Comparison of ENCODE assay signal across 25 mouse cellular contexts in the genomic region with DNA sequence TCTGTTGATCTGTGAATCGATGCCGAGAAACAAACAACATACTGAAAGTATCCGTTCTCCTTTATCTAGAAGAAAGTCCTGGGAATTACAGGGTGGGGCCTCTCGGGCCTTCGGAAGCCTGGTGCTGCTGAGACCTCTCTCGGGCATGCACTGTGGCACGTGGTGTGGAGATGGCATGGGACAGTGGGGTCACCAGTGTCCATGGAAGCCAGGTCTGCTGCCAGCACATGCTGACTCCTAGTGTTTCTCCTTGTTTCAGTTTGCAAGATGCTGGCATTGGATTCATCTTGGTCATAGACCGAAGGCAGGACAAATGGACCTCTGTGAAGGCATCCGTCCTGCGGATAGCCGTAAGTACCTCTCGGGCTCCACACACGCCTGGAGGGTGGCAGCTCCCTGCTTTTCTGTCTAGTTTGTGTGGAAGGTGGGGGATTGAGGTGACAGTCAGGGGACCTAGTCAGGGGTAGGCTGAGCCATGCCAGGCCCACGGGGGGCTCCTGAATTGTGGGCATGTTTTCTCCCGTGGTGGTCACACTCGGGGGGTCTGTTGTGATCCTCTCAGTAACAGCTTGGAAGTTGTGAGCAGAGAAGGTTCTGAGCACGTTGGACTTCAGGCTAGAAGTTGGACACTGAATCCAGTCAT. TPM values are rescaled to one million over a fixed set of nuclear protein-coding genes. Genes with fewer than 3 reads are reported as not detected.
DNase-seq lines count a peak whose midpoint lies in the region; ATAC-seq lines count a peak whose summit lies in the region.
"Had no signal": no experiment of that assay in that cellular context is flagged by ENCODE, and none has a peak within 500 bp of the region (broad histone marks: within the 10 kb centered on the region; RNA-seq: fewer than 3 reads in every experiment).

No protein-coding gene starts in this region.

- intact Hi-C loops in left cerebral cortex, postnatal 25 days (cut with DNase I), result loop anchor here (1.0 to 2.0 kb wide), 4 partner anchors 38 to 121 kb away; partner anchors contain the start of genes Cul4a and Pcid2

- no peaks in the 10 kb centered on the region for H3K27me3 ChIP-seq in forebrain, embryonic 11.5 days (ENCODE audit: control insufficient read depth, insufficient read depth, low read length)
- H3K27me3 ChIP-seq: embryonic facial prominence, embryonic 13.5 days; intestine, embryonic 15.5 days; limb, embryonic 15.5 days; midbrain, embryonic 13.5 days; neural tube, embryonic 12.5 days had no signal

- H3K9me3 ChIP-seq in forebrain, embryonic 11.5 days (ENCODE audit: control insufficient read depth, low read length), result no peaks in the 10 kb centered on the region
- H3K9me3 ChIP-seq: embryonic facial prominence, embryonic 13.5 days; intestine, embryonic 15.5 days; limb, embryonic 15.5 days had no signal

- no peak for ATAC-seq in cerebellum, adult (ENCODE audit: insufficient number of reproducible peaks, low FRiP score, low TSS enrichment)
- no peak for ATAC-seq in forebrain, embryonic 11.5 days (replicated peaks; ENCODE audit: low FRiP score)
- ATAC-seq: intestine, embryonic 15.5 days had no signal

- WGBS in forebrain, embryonic 11.5 days, result 93% methylated on average over 17 of the region's 17 CpGs

- no peak overlapping the region for H3K9ac ChIP-seq in forebrain, embryonic 11.5 days (ENCODE audit: low read length)
- H3K9ac ChIP-seq: embryonic facial prominence, embryonic 13.5 days; intestine, embryonic 15.5 days; limb, embryonic 15.5 days; midbrain, embryonic 13.5 days; neural tube, embryonic 12.5 days had no signal

- H3K27ac ChIP-seq in forebrain, embryonic 11.5 days (ENCODE audit: low read depth, low read length), result no peak overlapping the region
- H3K27ac ChIP-seq: embryonic facial prominence, embryonic 13.5 days; hindbrain, embryonic 10.5 days; intestine, embryonic 15.5 days; limb, embryonic 15.5 days; midbrain, embryonic 13.5 days; neural tube, embryonic 12.5 days had no signal

- H3K4me2 ChIP-seq in forebrain, embryonic 11.5 days (ENCODE audit: low read depth, low read length, severe bottlenecking), result no peak overlapping the region
- H3K4me2 ChIP-seq: embryonic facial prominence, embryonic 13.5 days; heart, embryonic 11.5 days; intestine, embryonic 15.5 days; limb, embryonic 15.5 days; midbrain, embryonic 13.5 days; neural tube, embryonic 12.5 days had no signal

- peak; percentile 49 for DNase-seq in cerebellum, adult 11 months
- peak; percentile 31 to 33 for DNase-seq in left cerebral cortex, postnatal 25 days (ENCODE audit: low spot score in 2 of 2)
- DNase-seq in left cerebral cortex, adult 11 months (ENCODE audit: low spot score), result no peak
- peak; percentile 43 for DNase-seq in 3134 (ENCODE audit: extremely low read depth, insufficient read length, low spot score)
- DNase-seq in cerebellum, adult 9-10 months, result peak; percentile 71
- DNase-seq in embryo, embryonic 9.5 days (ENCODE audit: extremely low spot score), result no peak
- no peak for DNase-seq in forebrain, embryonic 11.5 days (ENCODE audit: low spot score)
- DNase-seq: kidney, adult 8-10 months; kidney, postnatal 10 days; thymus, postnatal 25 days had no signal

- H3K4me1 ChIP-seq in forebrain, embryonic 11.5 days (replicated peaks; ENCODE audit: control insufficient read depth, insufficient read depth, low read length), result no peaks in the 10 kb centered on the region
- H3K4me1 ChIP-seq: embryonic facial prominence, embryonic 13.5 days; hindbrain, embryonic 10.5 days; intestine, embryonic 15.5 days; limb, embryonic 15.5 days; midbrain, embryonic 13.5 days had no signal

- no peak overlapping the region for H3K4me3 ChIP-seq in forebrain, embryonic 11.5 days (ENCODE audit: low read depth, low read length)
- H3K4me3 ChIP-seq: embryonic facial prominence, embryonic 13.5 days; hindbrain, embryonic 10.5 days; intestine, embryonic 15.5 days; limb, embryonic 15.5 days; midbrain, embryonic 13.5 days; neural tube, embryonic 12.5 days had no signal

- H3K36me3 ChIP-seq in forebrain, embryonic 11.5 days (ENCODE audit: control insufficient read depth, insufficient read depth, low read length), result no peaks in the 10 kb centered on the region
- H3K36me3 ChIP-seq: intestine, embryonic 15.5 days had no signal

RNA-seq across cellular contexts. Expression of gene F7, which starts 41.1 kb away (rescaled TPM):
- not detected for total RNA-seq in left cerebral cortex, postnatal 25 days (2021)
- polyA plus RNA-seq in forebrain, embryonic 11.5 days (2014; fragmentation: Nextera tagmentation; extraction: Ambion mirVana), result not detected in 2 replicates
- total RNA-seq: gastrocnemius, adult 8-10 months; heart, postnatal 10 days; layer of hippocampus, postnatal 25 days had no signal
- polyA plus RNA-seq: embryonic facial prominence, embryonic 13.5 days; forebrain, embryonic 14.5 days; heart, embryonic 11.5 days; hindbrain, embryonic 16.5 days; limb, embryonic 15.5 days; midbrain, embryonic 13.5 days; stomach, embryonic 14.5 days had no signal

RNA-seq across cellular contexts. Expression of gene F10, which starts 52.4 kb away (rescaled TPM):
- total RNA-seq in left cerebral cortex, postnatal 25 days (2021), result not detected
- 0.51 and 1.1 TPM in 2 replicates for polyA plus RNA-seq in forebrain, embryonic 11.5 days (2014; fragmentation: Nextera tagmentation; extraction: Ambion mirVana)
- total RNA-seq: gastrocnemius, adult 8-10 months; layer of hippocampus, adult 18-20 months; layer of hippocampus, postnatal 25 days had no signal
- polyA plus RNA-seq: forebrain, embryonic 14.5 days had no signal

Comparison
In these comparisons a context has a peak if more than half of its experiments do, and no peak if none do; other contexts are left out.
1. DNase-seq: peak in cerebellum, adult 11 months (single experiment), left cerebral cortex, postnatal 25 days (2 of 2), 3134 (single experiment) and cerebellum, adult 9-10 months (single experiment); none in left cerebral cortex, adult 11 months (single experiment), embryo, embryonic 9.5 days (single experiment) and forebrain, embryonic 11.5 days (single experiment).